Mouse (Mus musculus) neural tube, embryonic 11.5 days (tissue): ENCODE measurements at regions not wholly inside any gene's neighbourhood (a gene's known extent, or its start where the extent isn't known, plus 50 kb on each side); places are given as distances from the start of the nearest gene placed in this dataset.
"Not testable (repeated sequence)": the region's sequence is repeated elsewhere in the genome, so short reads cannot be mapped to it uniquely, and the experiment has no call there.

Experiments
- ATAC-seq: fragments of 200-750 bp; cut with Nextera tagmentation; 2 replicates; pipeline ENCODE4 v1.8.0; 2017; ENCODE audit warnings: moderate number of reproducible peaks, mild to moderate bottlenecking, moderate TSS enrichment, moderate library complexity; ENCODE audit not compliant: insufficient read depth, low FRiP score, low TSS enrichment
- DNase-seq: peaks from one replicate; pipeline ENCODE4 v3.0.0-alpha.2; 2015; ENCODE audit warnings: low spot score
- H3K27ac ChIP-seq: fragments of 300-500 bp; sonication (generic); 2 replicates; pipeline ENCODE4 v1.5.1; 2014; ENCODE audit warnings: low read depth, mild to moderate bottlenecking, low read length
- H3K27me3 ChIP-seq: fragments of 300-500 bp; sonication (generic); 2 replicates; pipeline ENCODE4 v1.6.1; 2014; ENCODE audit warnings: mild to moderate bottlenecking, low read length, mixed read lengths; ENCODE audit not compliant: control insufficient read depth, insufficient read depth
- H3K36me3 ChIP-seq: fragments of 300-500 bp; sonication (generic); 2 replicates; pipeline ENCODE4 v1.6.1; 2014; ENCODE audit warnings: mild to moderate bottlenecking, low read length, moderate library complexity, mixed read lengths; ENCODE audit not compliant: control insufficient read depth, insufficient read depth
- H3K4me1 ChIP-seq: fragments of 300-500 bp; sonication (generic); 2 replicates; pipeline ENCODE4 v1.6.1; 2014; ENCODE audit warnings: low read length, mixed read lengths; ENCODE audit not compliant: control insufficient read depth, insufficient read depth
- H3K4me2 ChIP-seq: fragments of 300-500 bp; sonication (generic); 2 replicates; pipeline ENCODE4 v1.6.1; 2014; ENCODE audit warnings: low read depth, mild to moderate bottlenecking, moderate library complexity
- H3K4me3 ChIP-seq: fragments of 300-500 bp; sonication (generic); 2 replicates; pipeline ENCODE4 v1.5.1; 2014; ENCODE audit warnings: low read depth, low read length
- H3K9ac ChIP-seq: fragments of 300-500 bp; sonication (generic); 2 replicates; pipeline ENCODE4 v1.6.1; 2014; ENCODE audit warnings: mild to moderate bottlenecking, low read length
- H3K9me3 ChIP-seq: fragments of 300-500 bp; sonication (generic); 2 replicates; pipeline ENCODE4 v1.6.1; 2016; ENCODE audit warnings: low read length; ENCODE audit not compliant: control insufficient read depth
- WGBS: fragments of 180-500 bp; shearing (Covaris S2); extraction: QIAGEN DNeasy Blood & Tissue Kit; methylation state at CpG from one replicate; pipeline ENCODE4 v1.1.7; 2014; 5-methylcytosine and 5-hydroxymethylcytosine counted together

GRCm38 (mm10) chr12:27932382-27933140 lies 590.2 kb upstream of the Sox11 start:
- WGBS = 23% methylated on average over 7 of the region's 7 CpGs
- peak; percentile 46 for DNase-seq
- peak overlapping the region; percentile 58; the same call in 1 of the 2 replicates for H3K27ac ChIP-seq

DNA sequence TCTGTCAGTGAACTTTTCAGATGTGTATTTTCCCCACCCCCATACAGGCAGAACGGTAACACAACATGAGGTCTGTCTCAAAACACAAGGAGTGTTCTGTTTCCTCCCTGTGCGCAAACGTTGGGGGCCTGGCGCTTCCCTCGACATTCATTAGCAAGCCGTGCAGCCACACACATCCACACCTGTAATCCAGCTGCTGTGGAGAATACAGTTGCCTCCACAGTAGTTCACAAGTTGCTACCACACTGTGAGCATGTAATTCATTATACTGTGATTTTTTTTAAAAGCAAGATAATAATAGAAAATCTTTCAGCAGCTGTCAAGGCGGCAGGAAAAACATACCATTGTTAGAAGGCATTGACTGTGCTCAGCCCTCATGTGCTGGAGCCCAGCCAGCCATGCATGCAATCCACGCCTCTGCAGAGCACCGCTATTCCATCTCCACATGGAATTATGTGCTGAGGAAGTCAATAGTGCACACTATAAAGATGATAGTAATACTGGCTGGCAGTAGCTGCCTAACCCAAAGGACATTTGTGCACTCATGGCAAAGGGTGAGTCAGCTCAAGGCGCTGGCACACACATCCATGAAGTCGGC lies 586.1 kb upstream of the Sox11 start:
- 57% methylated on average over 11 of the region's 11 CpGs for WGBS
- no peak overlapping the region for H3K27ac ChIP-seq
- DNase-seq = peak; percentile 38
- H3K4me1 ChIP-seq = peaks cover 7% of the 10 kb centered on the region; the same call in 1 of the 2 replicates
- H3K4me3 ChIP-seq = no peak overlapping the region
- ATAC-seq = no peak
- H3K4me2 ChIP-seq = no peak overlapping the region
- H3K27me3 ChIP-seq = no peaks in the 10 kb centered on the region
- no peak overlapping the region for H3K9ac ChIP-seq
- H3K36me3 ChIP-seq = no peaks in the 10 kb centered on the region
- H3K9me3 ChIP-seq = no peaks in the 10 kb centered on the region

More at GRCm38 (mm10) chr12:27932382-27933140, 590.2 kb upstream of the Sox11 start:
- H3K27me3 ChIP-seq = no peaks in the 10 kb centered on the region
- peaks cover 7% of the 10 kb centered on the region; the same call in 1 of the 2 replicates for H3K4me1 ChIP-seq
- 0 out of 2 replicates have a peak overlapping the region, but pooled peaks have one; percentile 10 for H3K4me2 ChIP-seq
- no peak overlapping the region for H3K9ac ChIP-seq
- H3K36me3 ChIP-seq = no peaks in the 10 kb centered on the region
- ATAC-seq = no peak
- H3K9me3 ChIP-seq = no peaks in the 10 kb centered on the region
- no peak overlapping the region for H3K4me3 ChIP-seq

- H3K27me3 ChIP-seq = no peaks in the 10 kb centered on the region
- no peaks in the 10 kb centered on the region for H3K9me3 ChIP-seq
- no peaks in the 10 kb centered on the region for H3K4me1 ChIP-seq
- no peak overlapping the region for H3K4me3 ChIP-seq
- no peak overlapping the region for H3K9ac ChIP-seq
- no peak for DNase-seq
- H3K27ac ChIP-seq = no peak overlapping the region
- 89% methylated on average over 6 of the region's 6 CpGs for WGBS
- H3K4me2 ChIP-seq = no peak overlapping the region
- no peaks in the 10 kb centered on the region for H3K36me3 ChIP-seq
- ATAC-seq = no peak
These were observed 584.4 kb upstream of the Sox11 start for GRCm38 (mm10) chr12:27926730-27927129.

DNA sequence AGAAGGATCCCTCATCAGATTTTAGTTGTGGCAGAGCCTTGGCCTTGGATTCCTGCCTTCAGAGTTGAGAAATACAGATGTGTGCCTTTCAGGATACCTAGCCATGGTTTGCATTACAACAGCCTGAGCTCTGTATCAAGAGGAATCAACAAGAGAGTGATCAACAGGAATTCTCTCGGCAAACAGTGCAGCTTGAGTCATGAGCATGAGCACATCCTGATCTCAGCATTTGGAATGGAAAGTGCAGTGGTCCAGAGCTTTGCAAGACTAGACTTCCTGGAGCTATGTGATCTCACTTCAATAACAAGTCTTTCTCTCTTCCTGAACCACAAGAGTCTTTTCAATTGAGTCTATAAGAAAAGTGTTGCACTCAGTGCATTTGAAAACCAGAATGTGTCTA lies 578.2 kb upstream of the Sox11 start:
- Histone ChIP-seq H3K36me3 (no peaks in the 10 kb centered on the region), H3K4me2 (no peak overlapping the region), H3K9ac (no peak overlapping the region), H3K9me3 (no peaks in the 10 kb centered on the region), H3K4me1 (no peaks in the 10 kb centered on the region), H3K4me3 (no peak overlapping the region), H3K27ac (no peak overlapping the region), H3K27me3 (no peaks in the 10 kb centered on the region)
- DNase-seq = no peak
- 90% methylated on average over 1 of the region's 1 CpGs for WGBS
- ATAC-seq = no peak

- H3K4me2 ChIP-seq = no peak overlapping the region
- ATAC-seq (no peak), DNase-seq (no peak)
- no peak overlapping the region for H3K4me3 ChIP-seq
- WGBS = 22% methylated on average over 3 of the region's 3 CpGs
- H3K9me3 ChIP-seq = no peaks in the 10 kb centered on the region
- no peaks in the 10 kb centered on the region for H3K27me3 ChIP-seq
- no peak overlapping the region for H3K9ac ChIP-seq
- H3K27ac ChIP-seq = no peak overlapping the region
- H3K4me1 ChIP-seq = no peaks in the 10 kb centered on the region
- no peaks in the 10 kb centered on the region for H3K36me3 ChIP-seq
These were observed 574.1 kb upstream of the Sox11 start for GRCm38 (mm10) chr12:27916401-27916920.

GRCm38 (mm10) chr12:27909417-27910100 lies 567.2 kb upstream of the Sox11 start:
- 89% methylated on average over 5 of the region's 5 CpGs for WGBS
- Histone ChIP-seq H3K27ac (no peak overlapping the region), H3K9me3 (no peaks in the 10 kb centered on the region), H3K9ac (no peak overlapping the region), H3K27me3 (no peaks in the 10 kb centered on the region), H3K4me2 (no peak overlapping the region), H3K36me3 (no peaks in the 10 kb centered on the region), H3K4me1 (no peaks in the 10 kb centered on the region), H3K4me3 (no peak overlapping the region)
- DNase-seq (no peak), ATAC-seq (no peak)

DNA sequence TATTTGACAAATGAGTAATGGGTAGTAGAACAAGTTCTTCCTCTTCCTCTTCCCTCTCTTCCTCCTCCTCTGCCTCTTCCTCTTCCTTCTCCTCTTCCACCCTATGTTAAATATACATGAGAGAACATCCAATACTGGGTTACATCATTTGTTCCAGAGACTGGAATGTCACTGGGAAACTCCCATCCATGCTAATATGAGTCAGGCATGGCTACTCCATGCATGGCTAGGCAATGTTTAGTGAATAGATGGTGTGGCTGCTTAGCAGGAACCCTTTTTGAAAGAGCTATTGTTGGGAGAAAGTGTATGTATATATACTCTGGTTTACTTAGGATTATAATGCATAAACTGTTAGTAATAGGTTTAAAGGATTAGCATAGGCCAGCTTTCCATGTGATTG lies 554.3 kb upstream of the Sox11 start:
- not testable (repeated sequence) for H3K4me3 ChIP-seq, H3K36me3 ChIP-seq, H3K4me1 ChIP-seq, DNase-seq, H3K9ac ChIP-seq, H3K4me2 ChIP-seq, ATAC-seq, H3K27me3 ChIP-seq, H3K27ac ChIP-seq, H3K9me3 ChIP-seq

DNA sequence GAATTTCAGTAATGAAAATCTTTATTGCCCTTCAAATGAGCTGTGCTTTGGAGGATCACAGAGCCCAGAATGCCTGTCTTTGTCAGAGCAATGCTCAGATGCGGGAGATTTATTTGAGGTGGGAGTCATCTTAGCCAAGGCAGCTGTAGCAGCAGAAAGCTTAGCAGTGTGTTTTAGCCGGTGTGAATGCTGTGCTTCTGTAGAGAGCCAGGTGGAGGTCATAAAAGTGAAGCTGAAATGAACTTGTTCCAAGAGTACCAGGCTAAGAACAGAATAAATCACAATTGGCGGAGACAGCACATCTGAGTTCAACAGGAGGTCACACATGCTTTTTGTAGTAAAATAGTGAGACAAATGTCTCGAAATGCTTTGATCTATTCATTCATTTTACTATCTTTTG lies 539.3 kb upstream of the Sox11 start:
- Histone ChIP-seq H3K4me3 (no peak overlapping the region), H3K27ac (no peak overlapping the region), H3K36me3 (no peaks in the 10 kb centered on the region), H3K9ac (no peak overlapping the region), H3K4me1 (no peaks in the 10 kb centered on the region), H3K9me3 (no peaks in the 10 kb centered on the region), H3K27me3 (no peaks in the 10 kb centered on the region), H3K4me2 (no peak overlapping the region)
- 42% methylated on average over 4 of the region's 4 CpGs for WGBS
- ATAC-seq = no peak
- DNase-seq = peak; percentile 12
